Mouse (Mus musculus) ES-E14 (cell line): ENCODE measurements around the gene Clip2. TPM values are rescaled to one million over a fixed set of nuclear protein-coding genes. Genes with fewer than 3 reads are reported as not detected.

Experiments
- DNase-seq: peaks from one replicate; pipeline ENCODE4 v3.0.0-alpha.2; 2013; ENCODE audit warnings: low read depth, low spot score
- H3K27ac ChIP-seq: 2 replicates; pipeline ENCODE4 v1.5.1; 2012; ENCODE audit warnings: low read depth, mild to moderate bottlenecking, low read length, moderate library complexity, mixed read lengths; ENCODE audit not compliant: poor library complexity, insufficient read depth, severe bottlenecking
- H3K36me3 ChIP-seq: 2 replicates; pipeline ENCODE4 v1.6.1; 2012; ENCODE audit warnings: mild to moderate bottlenecking, low read length, moderate library complexity, mixed read lengths; ENCODE audit not compliant: control insufficient read depth, poor library complexity, insufficient read depth, severe bottlenecking
- H3K4me1 ChIP-seq, 2 experiments: fragments of 150-350 bp in 1 of 2; sonication (generic) in 1 of 2; 2 replicates each; pipeline ENCODE4 v1.6.1; 2012; ENCODE audit warnings: low read length in 2 of 2, mild to moderate bottlenecking in 1 of 2, mixed read lengths in 1 of 2; ENCODE audit not compliant: control insufficient read depth in 2 of 2, insufficient read depth in 2 of 2, poor library complexity in 1 of 2
- H3K4me3 ChIP-seq, 2 experiments: fragments of 150-350 bp in 1 of 2; sonication (generic) in 1 of 2; 2 replicates each; pipeline ENCODE4 v1.5.1; 2012; ENCODE audit warnings: low read length in 2 of 2, low read depth in 1 of 2, mild to moderate bottlenecking in 1 of 2, mixed read lengths in 1 of 2; ENCODE audit not compliant: insufficient read depth in 1 of 2, poor library complexity in 1 of 2, severe bottlenecking in 1 of 2
- H3K9ac ChIP-seq: 2 replicates; pipeline ENCODE4 v1.6.1; 2012; ENCODE audit warnings: low read depth, mild to moderate bottlenecking, low read length, mixed read lengths; ENCODE audit not compliant: poor library complexity, insufficient read depth, severe bottlenecking
- H3K9me3 ChIP-seq: fragments of 150-350 bp; sonication (generic); 2 replicates; pipeline ENCODE4 v1.6.1; 2012; ENCODE audit warnings: low read depth, mild to moderate bottlenecking, low read length; ENCODE audit not compliant: control insufficient read depth, insufficient read depth
- CHD2 ChIP-seq: IDR thresholded peaks from 2 replicates; pipeline ENCODE4 v1.6.1; 2014; ENCODE audit warnings: mild to moderate bottlenecking, low read depth, low read length, inconsistent platforms
- HCFC1 ChIP-seq: IDR thresholded peaks from 2 replicates; pipeline ENCODE4 v1.6.1; 2012; ENCODE audit warnings: low read length, inconsistent platforms, borderline replicate concordance; ENCODE audit not compliant: insufficient read depth
- MAFK ChIP-seq: IDR thresholded peaks from 2 replicates; pipeline ENCODE4 v1.6.1; 2014; ENCODE audit warnings: mild to moderate bottlenecking, low read depth, low read length, inconsistent platforms; ENCODE audit not compliant: insufficient read depth
- ZC3H11A ChIP-seq: IDR thresholded peaks from 2 replicates; pipeline ENCODE4 v1.6.1; 2012; ENCODE audit warnings: low read depth, mild to moderate bottlenecking, inconsistent platforms, low read length, borderline replicate concordance
- ZNF384 ChIP-seq: IDR thresholded peaks from 2 replicates; pipeline ENCODE4 v1.6.1; 2012; ENCODE audit warnings: low read depth, low read length, inconsistent platforms
- in situ Hi-C, 2 experiments: fragments of 600-800 bp; cut with MboI; formaldehyde crosslinking; loops; one replicate each; pipeline ENCODE4 v1.15.1; 2025; ENCODE audit warnings: low sequenced_read_pairs in 2 of 2, inconsistent platforms in 1 of 2; ENCODE audit not compliant: unreplicated experiment in 2 of 2
- total RNA-seq: library from RNA; depleted of rRNA; stranded (reverse); fragments of 300-350 nt; gene quantifications from 2 replicates; pipeline ENCODE4 v1.2.3, GENCODE M21; 2012

Clip2 gene
- total RNA-seq, 1 experiment, result 10.5 TPM

GRCm38 (mm10) chr5:134462316-134462715 is 89.9 kb downstream of the Clip2 start:
- Histone ChIP-seq H3K36me3 (no peaks in the 10 kb centered on the region), H3K9me3 (no peaks in the 10 kb centered on the region), H3K4me3 (no peak overlapping the region), H3K27ac (no peak overlapping the region), H3K4me1 (peaks cover 0 to 7% of the 10 kb centered on the region in 2 experiments; a peak in 3 of 4 replicates), H3K9ac (no peak overlapping the region)
- in situ Hi-C loops, result loop anchor here in 1 of 2 experiments (10.0 kb wide), 1 partner anchor 278 kb away; the partner anchor contains the start of gene Gtf2ird2
- TF ChIP-seq ZNF384 (no peak), ZC3H11A (no peak), HCFC1 (no peak), MAFK (no peak), CHD2 (no peak)
- no peak for DNase-seq

GRCm38 (mm10) chr5:134460546-134460945 is 91.7 kb downstream of the Clip2 start:
- H3K9ac ChIP-seq, result no peak overlapping the region
- no peak for DNase-seq
- no peaks in the 10 kb centered on the region for H3K4me1 ChIP-seq
- no peaks in the 10 kb centered on the region for H3K36me3 ChIP-seq
- in situ Hi-C loops, result loop anchor here in 1 of 2 experiments (10.0 kb wide), 1 partner anchor 276 kb away; the partner anchor contains the start of gene Gtf2ird2
- TF ChIP-seq ZC3H11A (no peak), MAFK (no peak), HCFC1 (no peak), ZNF384 (no peak), CHD2 (no peak)
- no peaks in the 10 kb centered on the region for H3K9me3 ChIP-seq
- no peak overlapping the region for H3K4me3 ChIP-seq
- no peak overlapping the region for H3K27ac ChIP-seq

- Histone ChIP-seq H3K9ac (no peak overlapping the region), H3K9me3 (no peaks in the 10 kb centered on the region), H3K4me1 (peaks cover 2 to 7% of the 10 kb centered on the region in 2 experiments; a peak in 2 of 4 replicates), H3K27ac (no peak overlapping the region), H3K36me3 (no peaks in the 10 kb centered on the region), H3K4me3 (no peak overlapping the region)
- DNase-seq, result no peak
- in situ Hi-C loops, result no loop called here
- TF ChIP-seq ZNF384 (no peak), MAFK (no peak), CHD2 (no peak), HCFC1 (no peak), ZC3H11A (no peak)
Measured at GRCm38 (mm10) chr5:134459096-134459495, 93.1 kb downstream of the Clip2 start.

- DNase-seq, result no peak
- Histone ChIP-seq H3K4me1 (peaks cover 2 to 7% of the 10 kb centered on the region in 2 experiments; a peak in 2 of 4 replicates), H3K36me3 (no peaks in the 10 kb centered on the region), H3K9me3 (no peaks in the 10 kb centered on the region), H3K4me3 (no peak overlapping the region), H3K9ac (no peak overlapping the region), H3K27ac (no peak overlapping the region)
- in situ Hi-C loops, result no loop called here
- TF ChIP-seq CHD2 (no peak), MAFK (no peak), HCFC1 (no peak), ZNF384 (no peak), ZC3H11A (no peak)
Measured at GRCm38 (mm10) chr5:134458416-134458815, 93.8 kb downstream of the Clip2 start.

GRCm38 (mm10) chr5:134457371-134457770 is 94.9 kb downstream of the Clip2 start:
- Histone ChIP-seq H3K27ac (no peak overlapping the region), H3K4me1 (peaks cover 2 to 7% of the 10 kb centered on the region in 2 experiments; a peak in 2 of 4 replicates), H3K36me3 (no peaks in the 10 kb centered on the region), H3K9me3 (no peaks in the 10 kb centered on the region), H3K9ac (no peak overlapping the region), H3K4me3 (no peak overlapping the region)
- no peak for DNase-seq
- TF ChIP-seq ZNF384, result no peak
- no peak for TF ChIP-seq ZC3H11A
- TF ChIP-seq HCFC1, result no peak
- TF ChIP-seq CHD2, result no peak
- TF ChIP-seq MAFK, result no peak
- in situ Hi-C loops, result no loop called here
